ENCODE assay signal across 9 mouse cellular contexts in genomic region chr16:58671212-58671985, GRCm38 (mm10). TPM values are rescaled to one million over a fixed set of nuclear protein-coding genes. Genes with fewer than 3 reads are reported as not detected.
DNase-seq lines count a peak whose midpoint lies in the region; ATAC-seq and TF ChIP-seq lines count a peak whose summit lies in the region.
"Had no signal": no experiment of that assay in that cellular context is flagged by ENCODE, and none has a peak within 500 bp of the region (broad histone marks: within the 10 kb centered on the region; RNA-seq: fewer than 3 reads in every experiment).

No protein-coding gene starts in this region.

- H3K9ac ChIP-seq in liver, adult 2 months (ENCODE audit: low read depth, low read length) = no peak overlapping the region; the same call in 1 of the 2 replicates
- no peak overlapping the region for H3K9ac ChIP-seq in embryonic facial prominence, embryonic 15.5 days
- H3K9ac ChIP-seq in limb, embryonic 11.5 days (ENCODE audit: low read length) = no peak overlapping the region
- H3K9ac ChIP-seq in stomach, embryonic 14.5 days (replicated peaks; ENCODE audit: low read depth, low read length) = no peak overlapping the region

- peak; percentile 76 for DNase-seq in liver, adult 2 months (ENCODE audit: extremely low read depth, low read depth, low spot score)
- DNase-seq in liver = no peak
- peak; percentile 1 for DNase-seq in limb, embryonic 11.5 days (ENCODE audit: low spot score)
- no peak for DNase-seq in cerebellum, postnatal 36 days
- DNase-seq in left cerebral cortex, postnatal 36 days (ENCODE audit: low spot score in 2 of 2) = no peak
- DNase-seq: adrenal gland, postnatal 36 days had no signal

- H3K9me3 ChIP-seq in embryonic facial prominence, embryonic 15.5 days (replicated peaks) = no peaks in the 10 kb centered on the region
- H3K9me3 ChIP-seq in limb, embryonic 11.5 days (ENCODE audit: control insufficient read depth, low read length) = no peaks in the 10 kb centered on the region
- no peaks in the 10 kb centered on the region for H3K9me3 ChIP-seq in stomach, embryonic 14.5 days (ENCODE audit: control insufficient read depth, low read depth, low read length)

- no peaks in the 10 kb centered on the region for H3K27me3 ChIP-seq in liver, adult 2 months (ENCODE audit: control insufficient read depth, insufficient read depth, low read length)
- H3K27me3 ChIP-seq in embryonic facial prominence, embryonic 15.5 days = no peaks in the 10 kb centered on the region
- H3K27me3 ChIP-seq in limb, embryonic 11.5 days (ENCODE audit: control insufficient read depth, insufficient read depth, low read length) = no peaks in the 10 kb centered on the region
- H3K27me3 ChIP-seq in stomach, embryonic 14.5 days (ENCODE audit: control insufficient read depth, insufficient read depth, low read length) = no peaks in the 10 kb centered on the region

- ATAC-seq in embryonic facial prominence, embryonic 15.5 days (ENCODE audit: insufficient number of reproducible peaks, low FRiP score, low TSS enrichment, low read depth) = no peak
- ATAC-seq in limb, embryonic 11.5 days (ENCODE audit: insufficient number of reproducible peaks, low FRiP score, low TSS enrichment, low read depth) = no peak
- no peak for ATAC-seq in stomach, embryonic 14.5 days (ENCODE audit: insufficient number of reproducible peaks, insufficient read depth, low FRiP score, low read depth)
- no peak for ATAC-seq in megakaryocyte progenitor cell, adult 5-6 weeks (replicated peaks; ENCODE audit: poor library complexity)

- TF ChIP-seq POLR2A in liver, adult 2 months (IDR thresholded peaks at IDR 0.05; ENCODE audit: extremely low read depth, insufficient read depth, low read length) = no peak

- no peak for TF ChIP-seq CTCF in liver, adult 2 months (IDR thresholded peaks at IDR 0.05; ENCODE audit: low read depth, low read length)

- 21% methylated on average over 8 of the region's 8 CpGs for WGBS in liver, adult 2 months
- WGBS in embryonic facial prominence, embryonic 15.5 days = 70% methylated on average over 8 of the region's 8 CpGs
- WGBS in limb, embryonic 11.5 days = 75% methylated on average over 8 of the region's 8 CpGs
- WGBS in stomach, embryonic 14.5 days = 73% methylated on average over 8 of the region's 8 CpGs

- H3K4me2 ChIP-seq in embryonic facial prominence, embryonic 15.5 days (replicated peaks) = peak overlapping the region; percentile 80
- peak overlapping the region; percentile 79; the same call in 1 of the 2 replicates for H3K4me2 ChIP-seq in limb, embryonic 11.5 days (ENCODE audit: low read depth, severe bottlenecking)
- H3K4me2 ChIP-seq in stomach, embryonic 14.5 days (replicated peaks; ENCODE audit: low read depth, low read length) = peak overlapping the region; percentile 67

- H3K4me3 ChIP-seq in liver, adult 2 months (ENCODE audit: insufficient read depth, low read depth, low read length) = peak overlapping the region; percentile 88
- peak overlapping the region; percentile 92 for H3K4me3 ChIP-seq in embryonic facial prominence, embryonic 15.5 days (replicated peaks)
- peak overlapping the region; percentile 87 for H3K4me3 ChIP-seq in limb, embryonic 11.5 days (ENCODE audit: low read depth, low read length)
- peak overlapping the region; percentile 94 for H3K4me3 ChIP-seq in stomach, embryonic 14.5 days (ENCODE audit: low read depth, low read length)

- intact Hi-C loops in left cerebral cortex, postnatal 36 days (cut with DNase I) = loop anchor here (5.0 to 10.0 kb wide), 4 partner anchors 56 to 733 kb away; partner anchors contain the start of genes Cldnd1 and Gabrr3

- H3K4me1 ChIP-seq in liver, adult 2 months (ENCODE audit: control insufficient read depth, insufficient read depth, low read length) = peaks cover 10% of the 10 kb centered on the region; the same call in 1 of the 2 replicates
- peaks cover 8% of the 10 kb centered on the region; the same call in 1 of the 2 replicates for H3K4me1 ChIP-seq in embryonic facial prominence, embryonic 15.5 days
- H3K4me1 ChIP-seq in limb, embryonic 11.5 days (ENCODE audit: control insufficient read depth, insufficient read depth, low read length) = no peaks in the 10 kb centered on the region
- H3K4me1 ChIP-seq in stomach, embryonic 14.5 days (ENCODE audit: control insufficient read depth, insufficient read depth, low read length) = peaks cover 8% of the 10 kb centered on the region; the same call in 1 of the 2 replicates

- peak overlapping the region; percentile 90; the same call in 1 of the 2 replicates for H3K27ac ChIP-seq in liver, adult 2 months (replicated peaks; ENCODE audit: insufficient read depth, low read depth, low read length)
- no peak overlapping the region for H3K27ac ChIP-seq in embryonic facial prominence, embryonic 15.5 days (replicated peaks)
- no peak overlapping the region for H3K27ac ChIP-seq in limb, embryonic 11.5 days (replicated peaks; ENCODE audit: low read depth, low read length)
- no peak overlapping the region for H3K27ac ChIP-seq in stomach, embryonic 14.5 days (ENCODE audit: low read length)

- peaks cover 10% of the 10 kb centered on the region; the same call in 1 of the 2 replicates for H3K79me2 ChIP-seq in liver, adult 2 months (ENCODE audit: control insufficient read depth, insufficient read depth, low read length)

- peaks cover 30% of the 10 kb centered on the region for H3K36me3 ChIP-seq in liver, adult 2 months (ENCODE audit: control insufficient read depth, insufficient read depth, low read length)
- peaks cover 31% of the 10 kb centered on the region for H3K36me3 ChIP-seq in embryonic facial prominence, embryonic 15.5 days
- H3K36me3 ChIP-seq in limb, embryonic 11.5 days (ENCODE audit: control insufficient read depth, insufficient read depth, low read length) = peaks cover 12% of the 10 kb centered on the region; the same call in 1 of the 2 replicates
- peaks cover 26% of the 10 kb centered on the region for H3K36me3 ChIP-seq in stomach, embryonic 14.5 days (ENCODE audit: control insufficient read depth, insufficient read depth, low read length)

RNA-seq across cellular contexts. Expression of gene Cpox, which starts 1.3 kb away (rescaled TPM):
- 59.9 and 68.1 TPM in 2 replicates for total RNA-seq in liver, adult 2 months (2014; rRNA removed)
- polyA plus RNA-seq in liver, adult 2 months (2012; rRNA removed) = 65.0 and 75.2 TPM in 2 replicates
- 27.1 and 28.9 TPM in 2 replicates for polyA plus RNA-seq in embryonic facial prominence, embryonic 15.5 days (2015; fragmentation: Nextera tagmentation; extraction: Ambion mirVana)
- polyA plus RNA-seq in limb, embryonic 11.5 days (2014; fragmentation: Nextera tagmentation; extraction: Ambion mirVana) = 21.9 and 23.5 TPM in 2 replicates
- polyA plus RNA-seq in stomach, embryonic 14.5 days (2014; fragmentation: Nextera tagmentation; extraction: Ambion mirVana) = 24.4 and 28.1 TPM in 2 replicates
- 68.8 and 73.1 TPM in 2 replicates for total RNA-seq in megakaryocyte progenitor cell, adult 5-6 weeks (2015)
- 28.9 and 34.3 TPM in 2 replicates for total RNA-seq in megakaryocyte progenitor cell, adult 5-6 weeks (2017)
- 10 to 100 TPM; 39.4 to 45.1 TPM for total RNA-seq in left cerebral cortex, postnatal 36 days (2021)

RNA-seq across cellular contexts. Expression of gene E330017A01Rik, which starts 32.9 kb away (rescaled TPM):
- not detected in 2 replicates for total RNA-seq in liver, adult 2 months (2014; rRNA removed)
- not detected in 2 replicates for polyA plus RNA-seq in liver, adult 2 months (2012; rRNA removed)
- not detected in 2 replicates for polyA plus RNA-seq in embryonic facial prominence, embryonic 15.5 days (2015; fragmentation: Nextera tagmentation; extraction: Ambion mirVana)
- not detected in 2 replicates for polyA plus RNA-seq in limb, embryonic 11.5 days (2014; fragmentation: Nextera tagmentation; extraction: Ambion mirVana)
- polyA plus RNA-seq in stomach, embryonic 14.5 days (2014; fragmentation: Nextera tagmentation; extraction: Ambion mirVana) = not detected in 2 replicates
- 0.22 TPM in 1 of 2 replicates, not detected in the other for total RNA-seq in megakaryocyte progenitor cell, adult 5-6 weeks (2015)
- total RNA-seq in megakaryocyte progenitor cell, adult 5-6 weeks (2017) = not detected in 2 replicates
- total RNA-seq in left cerebral cortex, postnatal 36 days (2021) = not detected
- total RNA-seq: adrenal gland, postnatal 36 days had no signal

RNA-seq across cellular contexts. Expression of gene Gpr15, which starts 47.5 kb away (rescaled TPM):
- total RNA-seq in liver, adult 2 months (2014; rRNA removed) = not detected in 2 replicates
- polyA plus RNA-seq in liver, adult 2 months (2012; rRNA removed) = 0.10 TPM in 1 of 2 replicates, not detected in the other
- 0.19 TPM in 1 of 2 replicates, not detected in the other for polyA plus RNA-seq in embryonic facial prominence, embryonic 15.5 days (2015; fragmentation: Nextera tagmentation; extraction: Ambion mirVana)
- not detected in 2 replicates for polyA plus RNA-seq in limb, embryonic 11.5 days (2014; fragmentation: Nextera tagmentation; extraction: Ambion mirVana)
- 0.17 TPM in 1 of 2 replicates, not detected in the other for polyA plus RNA-seq in stomach, embryonic 14.5 days (2014; fragmentation: Nextera tagmentation; extraction: Ambion mirVana)
- 0.86 and 1.1 TPM in 2 replicates for total RNA-seq in megakaryocyte progenitor cell, adult 5-6 weeks (2015)
- total RNA-seq in megakaryocyte progenitor cell, adult 5-6 weeks (2017) = 0.78 and 2.0 TPM in 2 replicates
- not detected for total RNA-seq in left cerebral cortex, postnatal 36 days (2021)
- total RNA-seq: adrenal gland, postnatal 36 days had no signal

RNA-seq across cellular contexts. Expression of gene Gm813, which starts 54.6 kb away (rescaled TPM):
- total RNA-seq in liver, adult 2 months (2014; rRNA removed) = not detected in 2 replicates
- not detected in 2 replicates for polyA plus RNA-seq in liver, adult 2 months (2012; rRNA removed)
- polyA plus RNA-seq in embryonic facial prominence, embryonic 15.5 days (2015; fragmentation: Nextera tagmentation; extraction: Ambion mirVana) = not detected in 2 replicates
- polyA plus RNA-seq in limb, embryonic 11.5 days (2014; fragmentation: Nextera tagmentation; extraction: Ambion mirVana) = not detected in 2 replicates
- not detected in 2 replicates for polyA plus RNA-seq in stomach, embryonic 14.5 days (2014; fragmentation: Nextera tagmentation; extraction: Ambion mirVana)
- not detected in 2 replicates for total RNA-seq in megakaryocyte progenitor cell, adult 5-6 weeks (2015)
- total RNA-seq in megakaryocyte progenitor cell, adult 5-6 weeks (2017) = not detected in 2 replicates
- not detected for total RNA-seq in left cerebral cortex, postnatal 36 days (2021)
- total RNA-seq: adrenal gland, postnatal 36 days had no signal

RNA-seq across cellular contexts. Expression of gene Cldnd1, which starts 56.3 kb away (rescaled TPM):
- 8.4 and 9.1 TPM in 2 replicates for total RNA-seq in liver, adult 2 months (2014; rRNA removed)
- 30.5 and 32.3 TPM in 2 replicates for polyA plus RNA-seq in liver, adult 2 months (2012; rRNA removed)
- 128 and 131 TPM in 2 replicates for polyA plus RNA-seq in embryonic facial prominence, embryonic 15.5 days (2015; fragmentation: Nextera tagmentation; extraction: Ambion mirVana)
- polyA plus RNA-seq in limb, embryonic 11.5 days (2014; fragmentation: Nextera tagmentation; extraction: Ambion mirVana) = 126 and 129 TPM in 2 replicates
- 128 and 131 TPM in 2 replicates for polyA plus RNA-seq in stomach, embryonic 14.5 days (2014; fragmentation: Nextera tagmentation; extraction: Ambion mirVana)
- total RNA-seq in megakaryocyte progenitor cell, adult 5-6 weeks (2015) = 41.5 and 62.0 TPM in 2 replicates
- total RNA-seq in megakaryocyte progenitor cell, adult 5-6 weeks (2017) = 14.3 and 17.6 TPM in 2 replicates
- 100 to 1,000 TPM in 1 of 2 experiments, 10 to 100 TPM in 1; 90.8 to 105 TPM for total RNA-seq in left cerebral cortex, postnatal 36 days (2021)

Comparison
In these comparisons a context has a peak if more than half of its experiments do, and no peak if none do; other contexts are left out.
1. DNase-seq: peak in liver, adult 2 months (single experiment) and limb, embryonic 11.5 days (single experiment); none in liver (single experiment), cerebellum, postnatal 36 days (0 of 2) and left cerebral cortex, postnatal 36 days (0 of 2).
2. Peak in every context shown above with its lines, with median percentiles within 50 percentile points of each other: H3K4me3 ChIP-seq and H3K4me2 ChIP-seq.